In the genomic region with DNA sequence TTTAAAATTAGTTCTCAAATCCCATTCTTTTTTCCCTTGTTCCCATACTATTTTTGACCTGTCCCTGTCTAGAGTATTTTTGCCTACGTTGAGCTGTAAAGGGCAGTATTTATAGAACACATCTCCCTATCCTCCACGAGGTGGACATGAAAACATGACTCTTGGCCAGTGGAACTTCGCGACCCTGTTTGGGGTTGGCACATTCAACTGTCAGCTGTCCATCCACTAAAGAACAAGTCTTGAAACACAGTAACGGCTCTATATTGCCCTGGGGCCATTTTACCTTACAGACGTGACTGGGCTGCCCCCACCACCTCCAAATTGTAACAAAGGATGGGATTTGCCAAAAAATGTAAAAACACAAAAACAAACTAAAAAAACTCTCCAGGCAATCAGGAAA, we compare ENCODE assay signal across 7 mouse cellular contexts. TPM values are rescaled to one million over a fixed set of nuclear protein-coding genes. Genes with fewer than 3 reads are reported as not detected.
DNase-seq lines count a peak whose midpoint lies in the region; ATAC-seq and TF ChIP-seq lines count a peak whose summit lies in the region.

No protein-coding gene starts in this region.

- peak overlapping the region; percentile 93 for H3K9ac ChIP-seq in forebrain, embryonic 12.5 days
- H3K9ac ChIP-seq in kidney, postnatal 0 days (ENCODE audit: low read depth, low read length) = peak overlapping the region; percentile 97

- WGBS in forebrain, embryonic 12.5 days = under 1% methylated on average over 6 of the region's 6 CpGs
- WGBS in kidney, postnatal 0 days = 1% methylated on average over 6 of the region's 6 CpGs

- no peak for TF ChIP-seq POLR2A in testis, adult 2 months (IDR thresholded peaks at IDR 0.05; ENCODE audit: control insufficient read depth, low read depth, low read length)
- TF ChIP-seq POLR2A in myocyte (IDR thresholded peaks at IDR 0.05; ENCODE audit: insufficient read length, low read depth) = no peak

- no peaks in the 10 kb centered on the region for H3K27me3 ChIP-seq in testis, adult 2 months (ENCODE audit: control insufficient read depth, insufficient read depth, low read length)
- H3K27me3 ChIP-seq in forebrain, embryonic 12.5 days = no peaks in the 10 kb centered on the region
- no peaks in the 10 kb centered on the region for H3K27me3 ChIP-seq in kidney, postnatal 0 days (ENCODE audit: insufficient read depth, low read length)
- H3K27me3 ChIP-seq in myocyte (ENCODE audit: control insufficient read depth, insufficient read depth, insufficient read length) = no peaks in the 10 kb centered on the region

- H3ac ChIP-seq in myocyte (ENCODE audit: control insufficient read depth, insufficient read length) = peak overlapping the region; percentile 92

- peak overlapping the region; percentile 86 for H3K4me3 ChIP-seq in testis, adult 2 months (ENCODE audit: control insufficient read depth, low read depth, low read length)
- H3K4me3 ChIP-seq in forebrain, embryonic 12.5 days (replicated peaks) = peak overlapping the region; percentile 74
- H3K4me3 ChIP-seq in kidney, postnatal 0 days (replicated peaks; ENCODE audit: low read depth, low read length) = peak overlapping the region; percentile 86
- peak overlapping the region; percentile 74 for H3K4me3 ChIP-seq in myocyte

- ATAC-seq in forebrain, embryonic 12.5 days (ENCODE audit: low FRiP score) = peak; percentile 11
- no peak for ATAC-seq in kidney, postnatal 0 days (replicated peaks; ENCODE audit: low FRiP score, low read depth)
- no peak for ATAC-seq in inflammation-experienced regulatory T-cells, adult 6 months

- no peak for TF ChIP-seq CTCF in testis, adult 2 months (IDR thresholded peaks at IDR 0.05; ENCODE audit: control insufficient read depth, insufficient read depth, insufficient replicate concordance, low read depth, low read length)
- TF ChIP-seq CTCF in kidney, postnatal 0 days (IDR thresholded peaks at IDR 0.05; ENCODE audit: low read depth) = peak; percentile 28; the same call in 1 of the 2 replicates

- H3K4me1 ChIP-seq in testis, adult 2 months (ENCODE audit: control insufficient read depth, insufficient read depth, low read length) = peaks cover 5% of the 10 kb centered on the region
- H3K4me1 ChIP-seq in forebrain, embryonic 12.5 days = peaks cover 17% of the 10 kb centered on the region
- H3K4me1 ChIP-seq in kidney, postnatal 0 days (replicated peaks; ENCODE audit: insufficient read depth, low read length) = peaks cover 4% of the 10 kb centered on the region; the same call in 1 of the 2 replicates

- DNase-seq in testis, postnatal 10 days (ENCODE audit: low spot score) = no peak
- peak; percentile 53 for DNase-seq in kidney, postnatal 0 days (ENCODE audit: low spot score)
- DNase-seq in urinary bladder, postnatal 4 days (ENCODE audit: low spot score in 2 of 2) = no peak

- H3K36me3 ChIP-seq in testis, adult 2 months (ENCODE audit: control insufficient read depth, insufficient read depth, low read length) = no peaks in the 10 kb centered on the region
- H3K36me3 ChIP-seq in forebrain, embryonic 12.5 days (replicated peaks) = peaks cover 13% of the 10 kb centered on the region
- H3K36me3 ChIP-seq in kidney, postnatal 0 days (ENCODE audit: insufficient read depth, low read length) = peaks cover 12% of the 10 kb centered on the region; the same call in 1 of the 2 replicates
- H3K36me3 ChIP-seq in myocyte (ENCODE audit: control insufficient read depth, insufficient read depth) = peaks cover 6% of the 10 kb centered on the region

- peak overlapping the region; percentile 64; the same call in 1 of the 2 replicates for H3K27ac ChIP-seq in testis, adult 2 months (ENCODE audit: control insufficient read depth, insufficient read depth, low read depth, low read length)
- peak overlapping the region; percentile 99 for H3K27ac ChIP-seq in forebrain, embryonic 12.5 days
- peak overlapping the region; percentile 99 for H3K27ac ChIP-seq in kidney, postnatal 0 days

- H3K79me2 ChIP-seq in myocyte (ENCODE audit: control insufficient read depth, insufficient read depth) = peaks cover 41% of the 10 kb centered on the region

- H3K9me3 ChIP-seq in forebrain, embryonic 12.5 days = no peaks in the 10 kb centered on the region
- no peaks in the 10 kb centered on the region for H3K9me3 ChIP-seq in kidney, postnatal 0 days (replicated peaks; ENCODE audit: low read length)

- peak overlapping the region; percentile 72 for H3K4me2 ChIP-seq in forebrain, embryonic 12.5 days
- H3K4me2 ChIP-seq in kidney, postnatal 0 days (ENCODE audit: low read length) = peak overlapping the region; percentile 63
- H3K4me2 ChIP-seq in myocyte (ENCODE audit: low read depth) = peak overlapping the region; percentile 73

TF ChIP-seq in myocyte, 11 proteins besides CTCF, POLR2A, EP300 and RAD21:
- TF ChIP-seq POLR2AphosphoS2 (IDR thresholded peaks at IDR 0.05; ENCODE audit: insufficient read length, low read depth) (no peak), MYOD1 (IDR thresholded peaks at IDR 0.05; ENCODE audit: control insufficient read depth in 1 of 3, insufficient read length in 2 of 3, low read depth in 2 of 3) (no peak), CEBPB (IDR thresholded peaks at IDR 0.05; ENCODE audit: insufficient read depth, poor library complexity, severe bottlenecking) (no peak), SRF (IDR thresholded peaks at IDR 0.05; ENCODE audit: control insufficient read depth, insufficient read length, low read depth) (no peak), USF1 (IDR thresholded peaks at IDR 0.05; ENCODE audit: low read depth) (no peak), TCF12 (IDR thresholded peaks at IDR 0.05; ENCODE audit: insufficient read depth, poor library complexity, severe bottlenecking) (no peak), REST (IDR thresholded peaks at IDR 0.05; ENCODE audit: insufficient read depth, insufficient read length) (no peak), MAX (IDR thresholded peaks at IDR 0.05; ENCODE audit: low read depth) (no peak), TCF3 (IDR thresholded peaks at IDR 0.05; ENCODE audit: insufficient read length, low read depth) (no peak), E2F4 (IDR thresholded peaks at IDR 0.05; ENCODE audit: insufficient read depth) (no peak), MYOG (IDR thresholded peaks at IDR 0.05; ENCODE audit: control insufficient read depth in 1 of 3, insufficient read depth in 1 of 3, insufficient read length in 2 of 3, low read depth in 2 of 3) (no peak)

RNA-seq across cellular contexts. Expression of a gene that starts 1.0 kb away (rescaled TPM):
- polyA plus RNA-seq in testis, adult 2 months (2012; rRNA removed) = 15.1 and 39.3 TPM in 2 replicates
- polyA plus RNA-seq in forebrain, embryonic 12.5 days (2016; fragmentation: Nextera tagmentation; extraction: Ambion mirVana) = 59.2 and 60.5 TPM in 2 replicates
- polyA plus RNA-seq in kidney, postnatal 0 days (2015; fragmentation: Nextera tagmentation; extraction: Ambion mirVana) = 27.6 and 27.7 TPM in 2 replicates
- 5.7 TPM for polyA plus RNA-seq in myocyte (2012; fragmentation: generic; extraction: Trizol)
- polyA plus RNA-seq in inflammation-experienced regulatory T-cells, adult 6 months (2017; shearing (Covaris generic)) = under 1 TPM in 1 of 3 experiments, not detected in 2; 0.11 TPM

RNA-seq across cellular contexts. Expression of a gene that starts 24.2 kb away (rescaled TPM):
- 94.7 and 110 TPM in 2 replicates for polyA plus RNA-seq in testis, adult 2 months (2012; rRNA removed)
- 0.93 and 1.1 TPM in 2 replicates for polyA plus RNA-seq in forebrain, embryonic 12.5 days (2016; fragmentation: Nextera tagmentation; extraction: Ambion mirVana)
- polyA plus RNA-seq in kidney, postnatal 0 days (2015; fragmentation: Nextera tagmentation; extraction: Ambion mirVana) = 0.70 and 0.92 TPM in 2 replicates
- 0.12 TPM for polyA plus RNA-seq in myocyte (2012; fragmentation: generic; extraction: Trizol)
- not detected for polyA plus RNA-seq in inflammation-experienced regulatory T-cells, adult 6 months (2017; shearing (Covaris generic))

Comparison
In these comparisons a context has a peak if more than half of its experiments do, and no peak if none do; other contexts are left out.
1. RNA of a gene that starts 24.2 kb away (polyA plus RNA-seq): 94.7 to 110 TPM in testis, adult 2 months; 0.93 to 1.1 TPM in forebrain, embryonic 12.5 days, 0.70 to 0.92 TPM in kidney, postnatal 0 days, 0.12 TPM in myocyte (single experiment) and not detected in inflammation-experienced regulatory T-cells, adult 6 months; every median in the first group is over 10 times any median in the second.
2. Peak in every context shown above with its lines, with median percentiles within 50 percentile points of each other: H3K27ac ChIP-seq, H3K4me3 ChIP-seq and H3K4me2 ChIP-seq.